ENCODE assay signal across 8 mouse cellular contexts in genomic region chr14:120276343-120277080, GRCm38 (mm10). TPM values are rescaled to one million over a fixed set of nuclear protein-coding genes. Genes with fewer than 3 reads are reported as not detected.
DNase-seq lines count a peak whose midpoint lies in the region; ATAC-seq and TF ChIP-seq lines count a peak whose summit lies in the region.

No protein-coding gene starts in this region.

- H3K27me3 ChIP-seq in intestine, postnatal 0 days (replicated peaks; ENCODE audit: control insufficient read depth, insufficient read depth, low read length), result no peaks in the 10 kb centered on the region

- peak overlapping the region; percentile 89 for H3K4me2 ChIP-seq in intestine, postnatal 0 days (replicated peaks; ENCODE audit: low read depth)

- WGBS in intestine, postnatal 0 days, result under 1% methylated on average over 10 of the region's 10 CpGs

- no peak for TF ChIP-seq CTCF in intestine, postnatal 0 days (IDR thresholded peaks at IDR 0.05; ENCODE audit: low read depth)

- H3K36me3 ChIP-seq in intestine, postnatal 0 days (ENCODE audit: control insufficient read depth, insufficient read depth), result peaks cover 5% of the 10 kb centered on the region; the same call in 1 of the 2 replicates

- H3K4me3 ChIP-seq in intestine, postnatal 0 days (ENCODE audit: low read depth, low read length), result peak overlapping the region; percentile 64

- ATAC-seq in intestine, postnatal 0 days, result no peak

- H3K9me3 ChIP-seq in intestine, postnatal 0 days (ENCODE audit: control insufficient read depth), result no peaks in the 10 kb centered on the region

- H3K9ac ChIP-seq in intestine, postnatal 0 days (ENCODE audit: low read depth, low read length), result peak overlapping the region; percentile 60

- H3K4me1 ChIP-seq in intestine, postnatal 0 days (replicated peaks; ENCODE audit: control insufficient read depth, insufficient read depth, low read length), result peaks cover 21% of the 10 kb centered on the region

- peak overlapping the region; percentile 86 for H3K27ac ChIP-seq in intestine, postnatal 0 days (ENCODE audit: low read depth, low read length)

- DNase-seq in adrenal gland, postnatal 14 days, result peak; percentile 20
- no peak for DNase-seq in adrenal gland, postnatal 36 days
- peak; percentile 33 for DNase-seq in thymus, postnatal 25 days
- no peak for DNase-seq in thymus, postnatal 10 days (ENCODE audit: low spot score in 2 of 2)
- peak; percentile 57 for DNase-seq in naive thymus-derived CD4-positive, alpha-beta T cell, adult 2 months (ENCODE audit: low read depth)
- no peak for DNase-seq in left cerebral cortex, adult 9 months (ENCODE audit: low spot score in 2 of 2)
- DNase-seq in right cerebral cortex, postnatal 25 days, result no peak

RNA-seq across cellular contexts. Expression of gene Mbnl2, which starts 1.0 kb away (rescaled TPM):
- total RNA-seq in adrenal gland, postnatal 14 days (2021), result 206 and 223 TPM in 2 replicates
- 100 to 1,000 TPM; 216 to 226 TPM for total RNA-seq in adrenal gland, postnatal 36 days (2021)
- polyA plus RNA-seq in intestine, postnatal 0 days (2015; fragmentation: Nextera tagmentation; extraction: Ambion mirVana), result 94.4 and 99.0 TPM in 2 replicates

Comparison
In these comparisons a context has a peak if more than half of its experiments do, and no peak if none do; other contexts are left out.
1. DNase-seq: peak in adrenal gland, postnatal 14 days (single experiment), thymus, postnatal 25 days (single experiment) and naive thymus-derived CD4-positive, alpha-beta T cell, adult 2 months (single experiment); none in adrenal gland, postnatal 36 days (0 of 2), thymus, postnatal 10 days (0 of 2), left cerebral cortex, adult 9 months (0 of 2) and right cerebral cortex, postnatal 25 days (single experiment).